Mouse (Mus musculus) thymus, adult 2 months (tissue): ENCODE measurements around the gene Chmp1a.

ENCODE experiments used
- CTCF ChIP-seq: fragments of 200-500 bp; IDR thresholded peaks from 2 replicates; pipeline ENCODE4 v1.5.1; 2012; ENCODE audit warnings: mild to moderate bottlenecking, control low read depth, low read length, moderate library complexity, borderline replicate concordance; ENCODE audit not compliant: control insufficient read depth, poor library complexity, insufficient read depth; ENCODE audit errors: extremely low read depth
- POLR2A ChIP-seq: fragments of 200-500 bp; IDR thresholded peaks from 2 replicates; pipeline ENCODE4 v1.6.1; 2012; ENCODE audit warnings: mild to moderate bottlenecking, low read length, control low read depth, moderate library complexity; ENCODE audit not compliant: control insufficient read depth, poor library complexity, insufficient read depth; ENCODE audit errors: extremely low read depth

GRCm38 (mm10) chr8:123155177-123155576 lies 57.4 kb downstream of the Chmp1a start:
- TF ChIP-seq CTCF (no peak), POLR2A (no peak)
